Mouse (Mus musculus): ENCODE measurements around the gene Gm7356. TPM values are rescaled to one million over a fixed set of nuclear protein-coding genes. Genes with fewer than 3 reads are reported as not detected.
"Not testable (repeated sequence)": the region's sequence is repeated elsewhere in the genome, so short reads cannot be mapped to it uniquely, and the experiment has no call there.

Gm7356 gene
- polyA plus RNA-seq, 1 experiment from 2014 or later, result not detected

DNA sequence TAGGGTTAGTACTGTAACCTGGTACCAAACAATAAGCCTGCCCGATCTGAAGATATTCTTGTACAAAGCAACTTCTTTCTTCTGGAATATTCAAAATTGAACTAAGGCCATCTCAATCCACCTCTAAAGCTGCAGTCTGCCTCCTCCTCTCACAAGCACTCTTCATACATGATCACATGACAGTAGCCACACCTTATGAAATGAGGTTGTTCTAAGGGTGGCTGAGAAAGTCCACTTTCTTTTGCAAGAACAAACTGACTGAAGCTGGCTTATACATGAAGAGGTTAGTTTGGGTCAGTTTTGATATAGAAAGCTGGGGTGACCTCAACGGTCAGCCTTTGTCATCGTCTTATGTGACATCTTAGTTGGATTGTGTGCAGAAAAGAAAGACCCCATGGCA lies 41.3 kb downstream of the Gm7356 start:
- H3K27me3 ChIP-seq (replicated peaks; ENCODE audit: control insufficient read depth, insufficient read depth, low read length); ATAC-seq; H3K4me3 ChIP-seq (ENCODE audit: low read depth, low read length); H3K36me3 ChIP-seq (ENCODE audit: control insufficient read depth, insufficient read depth, low read length); H3K4me2 ChIP-seq (ENCODE audit: low read length); H3K4me1 ChIP-seq (ENCODE audit: control insufficient read depth, insufficient read depth, low read length); H3K27ac ChIP-seq (ENCODE audit: low read depth, low read length); H3K9ac ChIP-seq (ENCODE audit: low read length); H3K9me3 ChIP-seq (replicated peaks; ENCODE audit: control insufficient read depth, low read length); DNase-seq (ENCODE audit: low spot score): not testable (repeated sequence)
- 86% methylated on average over 3 of the region's 3 CpGs for WGBS

DNA sequence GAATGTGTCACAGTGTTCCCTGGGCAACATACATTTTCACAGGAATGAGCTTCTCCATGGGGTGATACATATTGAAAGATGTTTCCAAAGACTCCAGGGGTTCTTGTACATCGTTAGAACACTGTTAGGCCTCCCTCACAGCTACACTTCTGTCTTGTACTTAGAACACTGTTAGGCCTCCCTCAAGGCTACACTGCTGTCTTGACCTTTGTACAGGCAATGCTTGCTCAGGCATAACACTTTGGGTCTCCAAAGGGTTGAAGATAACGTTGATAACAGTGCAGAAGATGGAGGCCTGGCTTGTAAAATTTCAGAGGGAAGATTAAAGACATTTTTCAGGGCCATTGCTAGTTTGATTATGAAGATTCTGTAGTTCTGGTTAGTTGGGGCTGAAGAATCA lies 45.4 kb downstream of the Gm7356 start:
- DNase-seq (ENCODE audit: low spot score); H3K4me2 ChIP-seq (ENCODE audit: low read length); H3K4me1 ChIP-seq (ENCODE audit: control insufficient read depth, insufficient read depth, low read length); H3K27ac ChIP-seq (ENCODE audit: low read depth, low read length); H3K9me3 ChIP-seq (replicated peaks; ENCODE audit: control insufficient read depth, low read length); H3K4me3 ChIP-seq (ENCODE audit: low read depth, low read length); H3K27me3 ChIP-seq (replicated peaks; ENCODE audit: control insufficient read depth, insufficient read depth, low read length); ATAC-seq; H3K9ac ChIP-seq (ENCODE audit: low read length); H3K36me3 ChIP-seq (ENCODE audit: control insufficient read depth, insufficient read depth, low read length): not testable (repeated sequence)
- WGBS, result 44% methylated on average over 1 of the region's 2 CpGs

- H3K9me3 ChIP-seq (replicated peaks; ENCODE audit: control insufficient read depth, low read length); H3K4me2 ChIP-seq (ENCODE audit: low read length); ATAC-seq; H3K4me3 ChIP-seq (ENCODE audit: low read depth, low read length); DNase-seq (ENCODE audit: low spot score); H3K36me3 ChIP-seq (ENCODE audit: control insufficient read depth, insufficient read depth, low read length); H3K27me3 ChIP-seq (replicated peaks; ENCODE audit: control insufficient read depth, insufficient read depth, low read length); H3K4me1 ChIP-seq (ENCODE audit: control insufficient read depth, insufficient read depth, low read length); H3K27ac ChIP-seq (ENCODE audit: low read depth, low read length); H3K9ac ChIP-seq (ENCODE audit: low read length): not testable (repeated sequence)
- WGBS, result 91% methylated on average over 1 of the region's 1 CpGs
These were observed 51.9 kb downstream of the Gm7356 start for GRCm38 (mm10) chr17:13951570-13951969.

Other genes starting within 250 kb of the Gm7356 start
- 107 and 129 TPM in 2 replicates for gene Afdn, start 243.2 kb downstream of the Gm7356 start, polyA plus RNA-seq (2014; fragmentation: Nextera tagmentation; extraction: Ambion mirVana)
- 16.9 and 21.1 TPM in 2 replicates for gene Tcte2, start 241.9 kb downstream of the Gm7356 start, polyA plus RNA-seq (2014; fragmentation: Nextera tagmentation; extraction: Ambion mirVana)
- gene Gm7168, start 55.3 kb downstream of the Gm7356 start, polyA plus RNA-seq (2014; fragmentation: Nextera tagmentation; extraction: Ambion mirVana), result not detected in 2 replicates
- gene Gm7358, start 55.8 kb upstream of the Gm7356 start, polyA plus RNA-seq (2014; fragmentation: Nextera tagmentation; extraction: Ambion mirVana), result not detected in 2 replicates
- gene Dact2, start 200.6 kb upstream of the Gm7356 start, polyA plus RNA-seq (2014; fragmentation: Nextera tagmentation; extraction: Ambion mirVana), result 0.99 and 1.4 TPM in 2 replicates

Measured in forebrain, embryonic 14.5 days (tissue).